Mouse (Mus musculus): ENCODE measurements around the gene Rbm14. TPM values are rescaled to one million over a fixed set of nuclear protein-coding genes. Genes with fewer than 3 reads are reported as not detected.
"Not testable (repeated sequence)": the region's sequence is repeated elsewhere in the genome, so short reads cannot be mapped to it uniquely, and the experiment has no call there.

Rbm14 gene
- polyA plus RNA-seq, 1 experiment from 2014 or later, result 87.6 TPM

- Histone ChIP-seq H3K36me3 (no peaks in the 10 kb centered on the region; the same call in 1 of the 2 replicates), H3K27ac (0 out of 2 replicates have a peak within 1 kb of the TSS, but pooled peaks have one; percentile 12), H3K4me1 (peaks cover 17% of the 10 kb centered on the region), H3K9me3 (no peaks in the 10 kb centered on the region), H3K4me2 (peak within 1 kb of the TSS; percentile 94), H3K4me3 (peak within 1 kb of the TSS; percentile 68), H3K9ac (peak within 1 kb of the TSS; percentile 87), H3K27me3 (peaks cover 35% of the 10 kb centered on the region)
- under 1% methylated on average over 25 of the region's 25 CpGs for WGBS
- ATAC-seq (ENCODE audit: insufficient number of reproducible peaks, insufficient read depth, low FRiP score, low TSS enrichment, low read depth), result peak; percentile 95
Observed at GRCm38 (mm10) chr19:4839149-4839548, 27.7 kb upstream of the Rbm14 start, which contains the start of the genes Ccs and Ccdc87. Gene Ccs, minus strand, starts transcription at chr19:4839332. Gene Ccdc87, plus strand, starts transcription at chr19:4839366.

GRCm38 (mm10) chr19:4838526-4839140, 27.2 kb upstream of the Rbm14 start:
- Histone ChIP-seq H3K36me3 (no peaks in the 10 kb centered on the region; the same call in 1 of the 2 replicates), H3K4me2 (peak overlapping the region; percentile 94), H3K9me3 (no peaks in the 10 kb centered on the region), H3K4me1 (peaks cover 17% of the 10 kb centered on the region), H3K9ac (peak overlapping the region; percentile 87), H3K4me3 (peak overlapping the region; percentile 68), H3K27ac (0 out of 2 replicates have a peak overlapping the region, but pooled peaks have one; percentile 12), H3K27me3 (peaks cover 35% of the 10 kb centered on the region)
- no peak for ATAC-seq (ENCODE audit: insufficient number of reproducible peaks, insufficient read depth, low FRiP score, low TSS enrichment, low read depth)
- WGBS, result 30% methylated on average over 10 of the region's 10 CpGs

- no peaks in the 10 kb centered on the region for H3K9me3 ChIP-seq
- 90% methylated on average over 6 of the region's 6 CpGs for WGBS
- H3K27ac ChIP-seq, result no peak overlapping the region
- H3K36me3 ChIP-seq, result peaks cover 14% of the 10 kb centered on the region
- no peak overlapping the region for H3K4me3 ChIP-seq
- H3K27me3 ChIP-seq, result peaks cover 27% of the 10 kb centered on the region
- H3K4me2 ChIP-seq, result no peak overlapping the region
- ATAC-seq (ENCODE audit: insufficient number of reproducible peaks, insufficient read depth, low FRiP score, low TSS enrichment, low read depth), result no peak
- H3K9ac ChIP-seq, result no peak overlapping the region
- H3K4me1 ChIP-seq, result peaks cover 17% of the 10 kb centered on the region
Observed at GRCm38 (mm10) chr19:4837049-4837448, 25.6 kb upstream of the Rbm14 start.

GRCm38 (mm10) chr19:4836096-4836495, 24.7 kb upstream of the Rbm14 start:
- no peak for ATAC-seq (ENCODE audit: insufficient number of reproducible peaks, insufficient read depth, low FRiP score, low TSS enrichment, low read depth)
- Histone ChIP-seq H3K27me3 (peaks cover 18% of the 10 kb centered on the region), H3K4me1 (peaks cover 17% of the 10 kb centered on the region), H3K27ac (no peak overlapping the region), H3K4me3 (no peak overlapping the region), H3K9me3 (no peaks in the 10 kb centered on the region), H3K4me2 (no peak overlapping the region), H3K36me3 (peaks cover 19% of the 10 kb centered on the region), H3K9ac (no peak overlapping the region)
- 71% methylated on average over 2 of the region's 2 CpGs for WGBS

GRCm38 (mm10) chr19:4833977-4834376, 22.5 kb upstream of the Rbm14 start:
- H3K27me3 ChIP-seq, result no peaks in the 10 kb centered on the region
- H3K27ac ChIP-seq, result no peak overlapping the region
- ATAC-seq (ENCODE audit: insufficient number of reproducible peaks, insufficient read depth, low FRiP score, low TSS enrichment, low read depth), result no peak
- 87% methylated on average over 8 of the region's 8 CpGs for WGBS
- no peak overlapping the region for H3K9ac ChIP-seq
- peaks cover 35% of the 10 kb centered on the region for H3K36me3 ChIP-seq
- H3K4me1 ChIP-seq, result peaks cover 15% of the 10 kb centered on the region
- no peak overlapping the region for H3K4me3 ChIP-seq
- H3K4me2 ChIP-seq, result no peak overlapping the region
- H3K9me3 ChIP-seq, result no peaks in the 10 kb centered on the region

- Histone ChIP-seq H3K27ac (no peak overlapping the region), H3K4me3 (no peak overlapping the region), H3K4me1 (0 out of 2 replicates have a peak, but pooled peaks cover 5% of the 10 kb centered on the region), H3K9me3 (no peaks in the 10 kb centered on the region), H3K27me3 (no peaks in the 10 kb centered on the region), H3K4me2 (no peak overlapping the region), H3K36me3 (peaks cover 61% of the 10 kb centered on the region), H3K9ac (no peak overlapping the region)
- WGBS, result 53% methylated on average over 7 of the region's 7 CpGs
- ATAC-seq (ENCODE audit: insufficient number of reproducible peaks, insufficient read depth, low FRiP score, low TSS enrichment, low read depth), result no peak
Observed at GRCm38 (mm10) chr19:4829156-4829555, 17.7 kb upstream of the Rbm14 start.

GRCm38 (mm10) chr19:4828444-4829114, 17.1 kb upstream of the Rbm14 start:
- 52% methylated on average over 16 of the region's 16 CpGs for WGBS
- Histone ChIP-seq H3K27ac (no peak overlapping the region; the same call in 1 of the 2 replicates), H3K4me3 (no peak overlapping the region), H3K9ac (no peak overlapping the region), H3K4me2 (no peak overlapping the region; the same call in 1 of the 2 replicates), H3K9me3 (no peaks in the 10 kb centered on the region), H3K27me3 (no peaks in the 10 kb centered on the region), H3K4me1 (0 out of 2 replicates have a peak, but pooled peaks cover 5% of the 10 kb centered on the region), H3K36me3 (peaks cover 63% of the 10 kb centered on the region)
- no peak for ATAC-seq (ENCODE audit: insufficient number of reproducible peaks, insufficient read depth, low FRiP score, low TSS enrichment, low read depth)

GRCm38 (mm10) chr19:4820678-4821303, 9.4 kb upstream of the Rbm14 start:
- H3K36me3 ChIP-seq, result peaks cover 19% of the 10 kb centered on the region
- 84% methylated on average over 5 of the region's 5 CpGs for WGBS
- H3K9ac ChIP-seq, result no peak overlapping the region
- no peak overlapping the region for H3K4me3 ChIP-seq
- H3K4me2 ChIP-seq, result no peak overlapping the region
- no peaks in the 10 kb centered on the region for H3K4me1 ChIP-seq
- no peaks in the 10 kb centered on the region for H3K27me3 ChIP-seq
- no peak overlapping the region for H3K27ac ChIP-seq
- no peaks in the 10 kb centered on the region; the same call in 1 of the 2 replicates for H3K9me3 ChIP-seq
- no peak for ATAC-seq (ENCODE audit: insufficient number of reproducible peaks, insufficient read depth, low FRiP score, low TSS enrichment, low read depth)

GRCm38 (mm10) chr19:4817182-4817835, 5.9 kb upstream of the Rbm14 start:
- Histone ChIP-seq H3K4me1 (0 out of 2 replicates have a peak, but pooled peaks cover 2% of the 10 kb centered on the region), H3K4me2 (no peak overlapping the region), H3K27me3 (no peaks in the 10 kb centered on the region), H3K9ac (no peak overlapping the region), H3K36me3 (no peaks in the 10 kb centered on the region), H3K27ac (no peak overlapping the region), H3K4me3 (no peak overlapping the region), H3K9me3 (no peaks in the 10 kb centered on the region; the same call in 1 of the 2 replicates)
- no peak for ATAC-seq (ENCODE audit: insufficient number of reproducible peaks, insufficient read depth, low FRiP score, low TSS enrichment, low read depth)
- 63% methylated on average over 1 of the region's 1 CpGs for WGBS

- Histone ChIP-seq H3K9me3 (no peaks in the 10 kb centered on the region; the same call in 1 of the 2 replicates), H3K36me3 (no peaks in the 10 kb centered on the region), H3K4me3 (no peak overlapping the region), H3K4me1 (peaks cover 20% of the 10 kb centered on the region), H3K27me3 (no peaks in the 10 kb centered on the region), H3K27ac (no peak overlapping the region), H3K9ac (no peak overlapping the region), H3K4me2 (no peak overlapping the region)
- 80% methylated on average over 6 of the region's 6 CpGs for WGBS
- ATAC-seq (ENCODE audit: insufficient number of reproducible peaks, insufficient read depth, low FRiP score, low TSS enrichment, low read depth), result no peak
Observed at GRCm38 (mm10) chr19:4813015-4813414, 1.6 kb upstream of the Rbm14 start.

- WGBS, result 76% methylated on average over 8 of the region's 8 CpGs
Observed at GRCm38 (mm10) chr19:4812334-4812949, 1.0 kb upstream of the Rbm14 start.

More at GRCm38 (mm10) chr19:4812334-4812949, 1.0 kb upstream of the Rbm14 start:
- Histone ChIP-seq H3K4me1 (peaks cover 26% of the 10 kb centered on the region), H3K27ac (peak overlapping the region; percentile 96), H3K4me3 (peak overlapping the region; percentile 84), H3K4me2 (peak overlapping the region; percentile 56), H3K9ac (peak overlapping the region; percentile 91)
- ATAC-seq (ENCODE audit: insufficient number of reproducible peaks, insufficient read depth, low FRiP score, low TSS enrichment, low read depth); H3K36me3 ChIP-seq; H3K27me3 ChIP-seq; H3K9me3 ChIP-seq: not testable (repeated sequence)
